Mouse (Mus musculus) stomach, postnatal 0 days (tissue): ENCODE measurements around the gene Hbq1b.
A peak's percentile ranks its signal among the peaks of the same experiment; 100 is the strongest.

Experiments
- CTCF ChIP-seq: IDR thresholded peaks from 2 replicates; pipeline ENCODE4 v1.5.1; 2016; ENCODE audit warnings: antibody characterized with exemption, low read depth, mild to moderate bottlenecking, moderate library complexity
- EP300 ChIP-seq: optimal IDR thresholded peaks from 2 replicates; pipeline ENCODE3; 2016; ENCODE audit warnings: antibody characterized with exemption

DNA sequence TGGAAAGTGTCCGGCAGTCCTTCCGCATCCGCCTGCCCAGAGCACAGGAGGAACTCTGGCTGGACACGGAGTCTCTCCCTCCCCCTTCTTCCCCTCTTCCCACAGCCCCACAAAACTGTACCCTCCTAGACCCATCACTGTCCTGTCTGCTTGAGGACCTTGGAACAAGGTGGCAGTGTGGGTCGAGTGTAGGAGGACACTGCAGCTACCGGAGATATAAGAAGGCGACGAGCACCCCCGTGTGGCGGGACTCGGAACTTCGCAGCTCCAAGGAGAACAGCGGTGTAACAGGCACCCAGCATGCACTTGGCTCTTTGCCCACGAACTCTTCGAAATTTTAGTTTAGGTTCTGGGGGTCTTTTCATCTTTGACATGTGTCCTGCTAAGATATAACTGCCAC lies 37.8 kb downstream of the Hbq1b start:
- TF ChIP-seq CTCF (peak; percentile 95), EP300 (no peak)
